Mouse (Mus musculus): Measurements from ENCODE around the gene Gsdme.
A peak's percentile ranks its signal among the peaks of the same experiment; 100 is the strongest.

Gsdme gene

DNA sequence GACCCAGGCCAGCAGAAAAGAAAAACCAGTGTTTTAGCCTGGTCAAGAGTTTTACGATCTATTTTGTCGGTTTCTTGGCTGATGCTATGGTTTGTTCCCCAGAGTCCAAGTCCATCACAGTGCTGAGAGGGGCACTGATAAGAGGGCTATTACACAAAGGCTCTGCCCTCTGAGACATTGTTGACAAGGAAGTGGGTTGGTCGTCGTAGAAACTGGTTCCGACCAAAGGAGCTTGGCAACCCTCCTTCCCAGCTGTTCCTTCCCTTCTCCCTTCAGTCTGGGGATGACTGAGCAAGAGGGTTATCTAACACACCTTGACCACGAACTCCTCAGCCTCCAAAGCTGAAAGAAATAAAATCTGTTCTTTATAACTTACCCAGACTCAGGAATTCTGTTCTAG lies at the start of gene Gsdme:
Gene Gsdme, minus strand, starts transcription at position 193 of the 400 bp plus-strand sequence.
- DNase-seq = no peak

DNA sequence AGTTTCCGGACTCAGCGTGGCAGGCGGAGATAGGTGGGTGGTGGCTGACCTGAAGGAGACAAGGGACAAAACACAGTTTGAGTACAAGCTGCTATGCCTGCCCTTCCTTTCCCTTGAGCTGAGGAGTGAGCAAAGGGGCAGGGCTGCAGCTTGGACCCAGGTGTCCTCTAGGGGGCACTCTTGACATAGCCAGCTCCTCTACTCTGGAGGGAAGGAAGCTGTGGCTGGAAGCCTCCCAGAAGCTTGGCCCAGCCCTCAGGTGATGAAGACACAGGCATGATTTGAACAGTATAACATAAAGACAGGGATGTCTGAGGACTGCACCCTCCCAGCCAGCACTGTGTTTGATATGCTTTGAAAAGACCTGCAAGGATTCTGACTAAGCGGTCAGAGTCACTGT lies 49.0 kb upstream of the Gsdme start:
- peak; percentile 77 for DNase-seq

DNA sequence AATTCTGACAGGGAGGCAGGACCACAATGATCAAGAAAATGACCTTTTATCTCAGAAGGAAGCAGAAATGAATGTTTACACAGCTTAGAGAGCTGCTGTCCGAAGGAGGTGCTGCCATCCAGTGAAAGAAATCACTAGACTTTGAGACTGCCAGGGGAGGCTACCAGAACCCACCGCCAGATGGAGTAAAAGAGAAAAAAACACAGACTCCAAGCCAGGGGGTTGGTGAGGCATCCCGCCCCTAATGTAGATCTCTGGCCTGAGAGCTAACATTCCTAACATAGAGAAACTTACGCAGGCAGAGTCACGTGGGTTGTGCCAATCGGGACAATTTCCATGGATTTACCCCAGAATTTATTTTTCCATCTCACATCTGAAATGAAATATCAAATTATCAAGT lies 45.4 kb upstream of the Gsdme start:
- peak; percentile 57 for DNase-seq

DNA sequence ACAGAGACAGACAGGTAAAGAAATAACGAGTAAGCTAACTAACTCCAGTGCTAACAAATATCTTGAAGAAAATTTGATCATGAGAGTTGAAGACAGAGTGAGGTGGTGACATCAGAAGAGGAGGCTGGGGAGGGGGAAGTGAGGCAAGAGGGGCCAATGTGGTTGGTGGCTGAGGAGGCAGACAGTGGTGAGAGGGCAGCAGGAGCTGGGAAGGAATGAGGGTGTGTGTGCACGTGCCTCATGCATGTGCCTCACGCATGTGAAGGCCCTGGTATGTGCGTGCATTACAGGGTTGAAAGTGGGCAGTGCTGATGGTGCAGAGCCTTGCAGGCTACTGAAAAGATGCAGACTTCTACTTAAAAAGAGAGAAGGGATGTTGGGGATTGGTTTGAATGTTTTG lies 43.0 kb upstream of the Gsdme start:
- no peak for DNase-seq

DNA sequence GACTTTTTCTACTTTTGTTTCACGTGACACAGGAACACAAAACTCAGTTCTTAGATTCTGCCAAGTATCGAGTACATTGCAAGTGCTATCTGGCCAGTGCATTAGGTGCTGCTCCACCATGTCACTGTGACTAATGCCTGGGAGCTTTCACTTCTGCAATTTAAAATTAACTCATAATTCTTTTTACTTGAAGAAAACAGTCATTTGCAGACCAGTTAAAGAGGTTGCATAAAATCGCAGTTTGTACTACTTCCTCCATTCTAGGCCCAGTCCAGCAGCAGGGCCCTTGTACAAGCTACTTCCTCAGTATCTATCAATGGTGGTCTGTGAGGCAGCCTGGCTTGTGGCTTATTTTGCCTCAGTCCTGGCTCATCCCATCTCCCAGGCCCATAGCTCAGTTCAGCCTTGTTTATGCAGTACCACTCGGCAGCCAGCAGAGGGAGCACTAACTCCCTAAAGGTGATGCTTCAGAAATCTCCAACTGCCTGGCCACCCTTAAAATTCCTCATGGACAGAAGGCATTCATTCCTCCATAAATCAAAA lies 41.4 kb upstream of the Gsdme start:
- DNase-seq = peak; percentile 80

DNA sequence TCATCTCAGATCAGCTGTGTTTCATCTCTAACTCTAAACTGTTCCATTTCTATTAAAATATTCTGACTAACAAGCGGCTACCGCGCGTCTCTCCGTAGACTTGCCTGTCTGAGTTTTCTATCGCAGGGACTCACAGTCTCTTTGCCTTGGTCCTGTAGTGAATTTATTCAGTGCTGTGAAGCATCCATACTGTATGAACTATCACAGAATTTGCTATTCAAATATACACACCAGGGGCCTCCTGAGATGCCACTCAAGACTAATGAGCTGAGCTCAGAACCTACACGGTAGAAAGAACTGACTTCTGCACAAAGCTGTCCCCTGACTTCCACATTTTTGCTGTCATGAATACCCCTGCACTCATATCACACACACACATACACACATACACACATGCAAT lies 37.5 kb upstream of the Gsdme start:
- no peak for DNase-seq

DNA sequence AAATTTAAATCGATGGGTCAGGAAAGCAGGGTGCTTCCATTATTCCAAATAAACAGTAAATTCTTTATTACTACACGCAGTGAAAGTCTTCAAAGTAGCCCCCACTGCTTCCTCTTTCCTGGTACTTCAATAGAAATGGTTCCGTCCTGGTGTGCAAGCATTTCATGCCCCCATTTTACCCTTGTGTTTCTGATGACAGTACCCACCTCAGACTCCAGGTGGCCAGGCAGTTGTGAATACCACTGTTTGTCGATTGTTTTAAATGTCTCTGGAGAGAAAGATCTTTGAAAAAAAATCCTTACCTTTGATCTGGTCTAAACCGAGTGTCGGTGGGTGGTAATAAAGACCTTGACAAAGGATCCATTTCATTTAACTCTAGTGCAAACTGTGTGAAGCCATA lies 37.0 kb upstream of the Gsdme start:
- DNase-seq = no peak

DNA sequence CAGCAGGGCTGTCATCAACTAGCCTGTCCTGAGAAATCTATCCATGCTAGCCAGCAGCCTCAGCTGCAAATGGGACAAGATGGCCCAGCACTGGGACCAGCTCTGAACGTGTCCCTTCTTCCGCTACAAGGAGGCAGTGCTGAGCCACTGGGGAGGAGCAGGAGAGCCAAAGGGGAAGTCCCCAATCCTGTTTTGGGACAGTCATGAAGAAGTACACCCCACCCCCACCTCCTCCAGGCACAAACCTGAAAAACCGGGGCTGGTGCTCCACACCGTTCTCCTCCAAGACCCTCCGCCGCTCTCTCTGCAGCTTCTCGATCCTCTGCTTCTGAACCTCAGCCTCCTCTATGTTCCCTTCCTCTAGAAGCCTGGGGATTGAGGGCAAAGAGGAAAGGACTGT lies 35.4 kb upstream of the Gsdme start:
- DNase-seq = no peak

DNA sequence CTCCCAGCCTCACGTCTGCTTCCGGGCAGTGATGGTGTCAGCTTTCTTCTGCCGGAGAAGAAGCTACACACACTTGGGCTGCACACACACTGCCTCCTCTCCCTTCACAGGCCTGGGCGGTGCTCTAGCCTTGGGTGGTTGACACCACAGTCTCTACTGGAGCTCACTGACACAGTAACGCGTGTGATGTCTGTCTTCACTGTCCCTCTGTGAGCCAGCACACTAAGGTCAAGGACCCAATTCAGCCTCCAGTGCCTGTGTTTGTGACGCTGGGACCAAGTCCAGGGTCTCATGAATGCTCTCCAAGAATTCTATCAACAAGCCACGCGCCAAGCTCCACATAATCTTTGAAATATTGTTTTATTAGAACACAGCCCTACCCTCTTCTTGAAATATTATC lies 34.0 kb upstream of the Gsdme start:
- no peak for DNase-seq

DNA sequence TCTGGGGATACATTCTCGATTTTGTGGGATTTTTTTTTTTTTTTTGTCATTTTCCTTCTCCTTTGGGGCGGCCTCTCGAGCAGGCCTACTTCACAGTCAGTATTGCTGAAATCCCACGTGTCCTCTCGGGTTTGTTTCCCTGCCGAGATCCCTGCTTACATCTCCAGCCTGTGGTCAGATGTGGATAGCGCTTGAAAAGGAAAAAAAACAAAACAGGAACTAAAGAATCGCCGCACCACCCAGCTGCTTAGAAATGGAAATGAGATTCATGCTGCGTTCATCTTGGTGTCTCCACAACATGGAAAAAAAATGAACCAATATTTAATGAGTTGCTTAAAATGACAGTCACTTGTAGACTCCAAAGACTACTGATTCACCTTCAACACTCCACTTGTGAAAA lies 31.5 kb upstream of the Gsdme start:
- no peak for DNase-seq

DNA sequence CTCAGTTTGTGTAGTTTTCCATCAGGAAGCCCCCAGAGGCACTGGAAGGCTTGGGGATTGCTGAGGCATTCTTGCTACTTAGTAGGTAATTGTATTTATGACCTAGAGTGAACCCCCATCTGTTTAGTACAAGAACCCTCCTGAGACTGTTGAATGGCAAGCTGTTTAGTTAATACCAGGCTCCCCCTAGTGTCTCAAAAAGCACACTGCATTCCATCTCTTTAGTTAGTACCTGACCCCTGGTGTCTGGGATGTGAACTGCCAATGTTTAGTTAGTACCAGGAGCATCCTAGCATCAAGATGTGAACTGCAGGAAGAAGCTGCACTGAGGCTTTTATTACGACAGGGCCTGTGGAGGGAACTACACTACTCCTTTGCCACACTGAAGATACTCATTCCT lies 30.5 kb upstream of the Gsdme start:
- peak; percentile 91 for DNase-seq

DNA sequence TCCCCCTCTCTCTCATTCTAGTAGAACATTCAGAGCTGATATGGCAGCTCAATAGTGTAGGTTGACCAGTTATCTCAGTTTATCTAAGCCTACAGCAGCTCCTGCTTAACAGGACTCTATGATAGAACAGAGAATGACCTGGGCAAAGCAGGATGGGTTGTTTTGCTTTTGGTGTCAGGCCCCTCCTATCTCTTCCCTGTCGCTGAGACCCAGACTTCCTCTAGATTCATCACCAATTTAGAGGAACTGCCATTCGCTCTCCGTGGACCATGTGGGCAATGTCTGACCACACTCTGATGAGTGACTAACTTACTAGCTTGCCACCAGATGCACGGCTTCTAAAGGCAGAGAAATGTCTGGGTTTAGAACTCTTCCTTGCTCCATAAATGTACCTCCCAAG lies 28.0 kb upstream of the Gsdme start:
- no peak for DNase-seq

DNA sequence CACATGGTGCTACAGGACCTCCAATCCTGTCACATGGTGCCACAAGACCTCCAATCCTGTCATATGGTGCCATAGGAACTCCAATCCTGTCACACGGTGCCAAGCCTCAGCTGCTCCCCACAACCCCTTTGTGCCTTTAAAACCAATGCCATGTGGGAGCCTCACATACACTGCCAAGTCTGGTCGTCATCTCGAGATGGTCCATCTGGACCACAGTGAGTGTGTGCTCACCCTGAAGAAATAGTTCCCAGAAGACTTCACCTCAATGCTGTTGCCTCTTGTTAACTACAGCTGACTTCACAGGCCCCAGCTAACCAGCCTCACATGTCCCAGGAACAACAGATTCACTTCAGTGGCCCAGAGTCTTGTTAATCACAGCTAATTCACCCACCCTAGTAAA lies 23.2 kb upstream of the Gsdme start:
- DNase-seq = no peak

DNA sequence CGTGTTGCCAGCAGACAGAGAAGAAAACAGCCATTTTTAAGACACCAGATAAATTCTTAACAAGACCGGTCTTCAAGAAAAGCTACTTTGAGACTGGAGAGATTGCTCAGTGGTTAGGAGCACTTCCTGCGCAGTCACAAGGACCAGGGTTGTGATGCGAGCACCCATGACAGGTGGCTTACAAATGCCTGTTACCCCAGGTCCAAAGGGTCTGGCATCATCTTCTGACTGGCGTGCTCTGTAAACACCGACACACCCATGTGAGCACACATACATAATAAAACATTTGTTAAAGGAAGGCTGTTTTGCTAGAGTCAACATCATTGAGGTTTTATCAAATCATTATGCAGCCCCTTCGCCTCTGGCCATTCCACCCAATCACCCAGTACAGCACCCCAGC lies 16.0 kb upstream of the Gsdme start:
- DNase-seq = no peak

DNA sequence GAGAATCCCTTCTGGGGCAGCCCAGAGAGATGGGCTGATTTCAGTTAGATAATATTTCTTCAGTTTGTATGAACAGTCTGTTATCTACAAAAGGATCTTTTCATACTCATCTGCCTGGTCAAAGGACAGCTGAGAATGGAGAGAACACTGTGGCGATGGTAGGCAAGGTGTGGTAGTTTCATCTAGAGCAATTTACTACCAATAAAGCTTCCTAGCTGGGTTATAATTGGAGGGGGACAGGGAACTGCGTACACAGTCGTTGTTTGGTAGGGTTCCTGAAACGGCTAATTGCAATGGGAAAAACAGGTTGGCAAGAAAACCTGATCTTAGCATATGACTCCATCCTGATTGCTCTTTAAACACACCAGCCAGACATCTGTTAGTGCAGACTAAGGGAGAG lies 10.3 kb upstream of the Gsdme start:
- no peak for DNase-seq

DNA sequence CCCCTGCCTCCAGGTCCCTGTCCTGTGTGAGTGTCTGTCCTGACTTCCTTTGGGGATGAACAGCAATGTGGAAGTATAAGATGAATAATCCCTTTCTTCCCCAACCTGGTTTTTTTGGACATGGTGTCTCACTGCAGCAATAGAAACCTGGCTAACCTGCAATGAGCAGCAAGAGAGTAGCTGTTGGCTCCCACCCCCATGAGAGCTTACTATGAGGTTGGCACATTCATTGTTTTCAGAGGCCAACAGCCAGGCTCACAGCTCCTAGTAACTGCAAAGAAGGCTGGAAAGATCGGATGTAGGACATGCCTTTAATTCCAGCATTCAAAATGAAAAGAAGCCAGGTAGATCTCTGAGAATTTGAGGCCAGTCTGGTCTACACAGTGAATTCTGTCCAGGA lies 9.8 kb upstream of the Gsdme start:
- DNase-seq = no peak

DNA sequence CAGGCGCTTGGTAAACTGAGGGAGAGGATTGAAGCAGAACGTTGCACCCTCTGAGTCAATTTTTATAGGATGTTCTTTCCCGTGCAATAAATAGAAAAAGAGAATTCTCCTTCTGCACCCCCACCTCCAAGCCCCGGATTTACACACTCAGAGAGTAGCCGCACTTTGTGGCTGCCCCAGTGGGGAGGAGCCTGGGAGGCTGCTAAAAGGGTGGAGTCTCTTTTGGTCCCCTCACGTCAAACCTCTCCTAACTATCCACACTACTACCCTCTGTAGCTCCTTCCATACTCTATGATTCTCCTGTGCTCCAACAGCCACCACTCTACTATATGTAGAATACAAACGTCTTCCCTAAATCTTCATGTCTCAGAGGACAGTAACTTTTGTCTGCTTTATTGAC lies 1.4 kb downstream of the Gsdme start:
- DNase-seq = peak; percentile 22

DNA sequence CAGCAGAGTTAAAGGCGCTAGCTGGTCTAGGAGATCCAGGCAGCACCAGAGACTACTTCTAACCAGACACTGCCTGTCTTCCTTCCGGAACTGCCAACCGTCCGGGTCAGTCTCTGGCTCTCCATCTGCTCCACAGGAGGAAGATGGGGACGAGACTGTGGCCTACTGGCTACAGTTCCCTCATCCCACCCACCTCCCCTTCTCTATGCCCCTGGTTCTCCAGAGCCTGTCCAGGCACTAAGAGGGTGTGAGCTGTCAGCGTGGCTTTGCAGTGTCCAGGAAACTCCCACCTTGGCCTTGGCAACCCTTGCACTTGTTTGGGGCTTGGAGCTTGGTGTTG lies 1.8 kb downstream of the Gsdme start:
- DNase-seq = no peak

DNA sequence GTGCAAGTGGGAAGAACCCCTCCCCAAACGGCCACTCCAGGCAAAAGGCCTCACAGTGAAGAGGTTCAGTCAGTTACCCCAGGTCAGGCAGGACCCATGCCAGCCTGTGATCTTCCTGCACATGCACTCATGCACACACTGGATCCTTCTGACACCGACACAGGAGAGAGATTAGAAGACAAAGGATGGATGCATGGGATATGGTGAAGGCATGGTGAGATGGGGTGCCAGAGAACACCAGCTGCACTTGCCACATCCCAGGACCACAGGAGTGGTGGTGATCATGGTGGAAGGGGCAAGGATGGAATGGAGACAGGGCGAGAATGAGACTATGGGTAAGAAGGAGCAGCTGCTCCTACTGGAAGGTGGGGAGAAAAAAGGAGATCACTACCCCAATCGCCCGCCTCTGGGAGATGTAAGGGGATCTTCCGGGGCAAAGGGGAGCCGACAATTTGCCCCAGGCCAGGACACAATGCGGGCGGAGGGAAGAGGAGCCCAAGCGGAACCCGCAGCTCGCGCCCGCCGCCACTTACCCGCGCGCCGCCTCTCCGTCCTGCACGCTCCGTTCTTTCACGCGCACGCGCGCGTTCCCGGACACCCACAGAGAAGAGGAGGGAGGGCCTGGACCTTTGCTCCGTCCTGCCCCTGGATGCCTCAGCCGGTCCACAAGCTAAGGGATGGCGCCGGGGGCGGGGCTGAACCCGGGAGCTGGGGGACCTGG lies 2.3 kb downstream of the Gsdme start:
- peak; percentile 93 for DNase-seq

DNA sequence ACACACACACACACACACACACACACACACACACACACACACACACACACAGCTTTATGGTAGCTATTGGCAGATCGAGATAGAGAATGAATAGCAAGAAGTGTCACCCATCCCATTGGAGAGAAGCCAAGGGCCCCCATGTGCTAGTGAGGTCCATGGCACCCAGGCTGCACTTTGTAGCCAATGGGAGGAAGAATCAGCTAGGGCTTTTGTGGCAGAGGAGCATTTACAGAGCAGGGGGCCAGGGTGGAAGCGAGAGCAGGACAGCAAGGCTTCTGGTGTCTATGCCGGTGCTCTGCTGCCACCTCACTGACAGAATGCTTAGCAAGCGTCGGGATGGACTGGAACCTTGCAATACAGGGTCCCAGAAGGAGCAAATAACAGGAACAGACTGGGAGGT lies 8.3 kb downstream of the Gsdme start:
- DNase-seq = no peak

DNA sequence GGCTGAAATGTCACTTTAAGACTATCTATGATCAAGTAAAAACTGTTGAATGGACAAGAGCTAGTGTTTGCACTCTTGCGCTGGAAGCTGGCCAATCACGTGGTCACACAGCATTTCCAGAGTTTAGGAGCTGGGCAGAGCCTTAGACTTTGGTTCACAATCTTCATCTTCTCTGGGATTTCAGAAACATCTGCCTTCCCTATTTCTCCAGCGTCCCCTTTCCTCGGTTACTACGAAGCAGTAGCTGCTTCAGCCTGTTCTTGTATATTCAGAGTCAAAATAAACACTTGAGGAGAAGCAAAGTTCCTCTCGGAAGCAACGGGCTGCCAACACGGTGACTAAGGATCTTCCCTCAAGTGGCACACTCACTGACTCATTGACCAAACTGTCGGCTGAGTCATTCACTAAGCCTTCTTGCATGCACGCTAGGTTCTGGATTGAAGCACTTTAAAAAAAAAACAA lies 8.9 kb downstream of the Gsdme start:
- no peak for DNase-seq

DNA sequence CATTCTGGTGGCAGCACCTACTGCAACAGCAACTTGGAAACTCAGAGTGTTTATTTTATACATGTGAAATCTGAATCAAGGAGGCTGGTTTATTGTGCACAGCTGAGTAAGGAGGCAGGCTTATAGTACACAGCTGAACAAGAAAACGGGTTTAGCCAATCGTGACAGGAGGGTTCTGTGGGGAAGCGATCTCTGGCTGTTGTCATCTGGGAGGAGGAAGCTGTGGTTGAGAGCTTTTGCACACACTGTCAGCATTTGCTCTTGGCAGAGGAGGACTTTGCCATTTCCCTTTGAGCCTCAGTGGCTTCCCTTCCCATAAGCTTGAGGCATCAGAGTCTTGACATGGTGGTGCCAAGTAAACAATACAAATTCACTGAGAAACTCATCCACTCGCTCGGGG lies 11.0 kb downstream of the Gsdme start:
- DNase-seq = no peak

DNA sequence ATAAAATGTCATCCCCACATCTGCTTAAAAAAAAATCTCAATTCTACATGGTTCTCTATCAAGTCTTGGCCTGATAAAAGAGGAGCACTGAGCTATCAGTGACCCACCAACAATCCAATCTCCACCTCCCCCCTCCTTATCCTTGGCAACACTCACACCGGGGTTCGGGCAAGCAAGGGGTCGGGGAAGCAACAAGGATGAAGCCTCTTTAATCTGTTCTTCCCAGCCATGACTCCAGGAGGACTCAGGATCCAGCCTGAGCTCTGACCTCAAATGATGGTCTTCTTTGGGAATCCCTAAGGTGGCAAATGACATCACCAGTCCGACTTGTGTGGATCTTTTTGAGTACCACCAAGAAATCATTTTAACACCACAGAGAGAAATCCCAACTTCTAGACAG lies 15.9 kb downstream of the Gsdme start:
- no peak for DNase-seq

DNA sequence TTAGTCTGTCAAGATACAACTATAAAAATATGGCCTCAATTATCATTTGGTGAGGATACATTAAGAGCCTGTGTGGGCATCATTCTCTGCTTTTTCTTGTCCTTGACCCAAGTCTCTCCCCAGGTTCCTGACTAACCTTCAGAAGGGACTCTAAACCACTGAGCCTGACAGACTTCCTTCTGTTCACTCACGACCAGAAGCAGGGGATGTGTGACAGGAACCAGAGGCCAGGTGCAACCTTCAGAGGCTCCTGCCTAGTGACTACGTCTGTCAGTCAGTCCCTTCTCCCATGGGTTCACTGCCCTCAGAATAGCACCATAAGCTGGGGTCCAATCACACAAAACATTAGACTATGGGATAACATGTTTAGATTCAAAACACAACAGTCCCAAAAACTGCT lies 16.3 kb downstream of the Gsdme start:
- DNase-seq = no peak

DNA sequence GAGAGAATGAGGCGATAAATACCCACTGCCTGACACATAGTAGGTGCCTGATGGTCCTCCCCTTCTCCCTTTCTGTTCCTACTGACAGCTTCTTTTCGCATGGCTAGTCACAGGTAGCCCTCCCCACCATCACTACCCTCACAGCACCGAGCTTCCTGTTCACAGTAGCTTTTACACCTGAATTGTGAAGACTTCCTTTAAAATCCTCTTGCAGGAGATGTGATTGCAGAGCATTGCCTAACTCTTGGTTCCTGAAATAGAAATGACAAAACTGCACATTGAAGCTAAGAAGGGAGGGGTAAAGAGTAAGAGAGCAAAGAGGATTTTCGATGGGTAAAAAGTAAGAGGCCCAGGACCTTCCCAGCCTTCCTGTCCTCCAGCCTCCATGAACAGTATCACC lies 18.7 kb downstream of the Gsdme start:
- DNase-seq = no peak
